Mouse (Mus musculus) effector memory CD4-positive, alpha-beta T cell, adult 7 months (primary cell): ENCODE results near the gene H2-M10.5. TPM values are rescaled to one million over a fixed set of nuclear protein-coding genes. Genes with fewer than 3 reads are reported as not detected.

ENCODE experiments used
- polyA plus RNA-seq: library from polyadenylated mRNA; unstranded; fragments of 100-300 nt; shearing (Covaris generic); gene quantifications from one replicate; pipeline ENCODE4 v1.2.1, GENCODE M21; 2017

Gene H2-M10.5
- polyA plus RNA-seq, result not detected

GRCm38 (mm10) chr17:36772610-36773009 is at the start of gene H2-M10.5:
Gene H2-M10.5 (plus strand): TSS chr17:36772910.

GRCm38 (mm10) chr17:36811871-36812270 is 39.2 kb downstream of the H2-M10.5 start, which contains the start of gene H2-M10.6:
Gene H2-M10.6 (plus strand): TSS chr17:36812171.

Other genes starting within 250 kb of the H2-M10.5 start
- not detected for gene H2-M11, start 225.8 kb upstream of the H2-M10.5 start, polyA plus RNA-seq
- not detected for gene H2-M9, start 130.2 kb upstream of the H2-M10.5 start, polyA plus RNA-seq
- gene H2-M1, start 100.7 kb upstream of the H2-M10.5 start, polyA plus RNA-seq, result not detected
- gene H2-M10.6, start 39.3 kb downstream of the H2-M10.5 start, polyA plus RNA-seq, result not detected
- gene Trim26, start 64.2 kb downstream of the H2-M10.5 start, polyA plus RNA-seq, result 139 TPM
- not detected for gene Trim15, start 94.3 kb downstream of the H2-M10.5 start, polyA plus RNA-seq
- gene Trim10, start 96.7 kb downstream of the H2-M10.5 start, polyA plus RNA-seq, result not detected
- not detected for gene Trim40, start 117.2 kb downstream of the H2-M10.5 start, polyA plus RNA-seq
- gene Trim31, start 125.2 kb downstream of the H2-M10.5 start, polyA plus RNA-seq, result not detected
- gene Rnf39, start 170.0 kb downstream of the H2-M10.5 start, polyA plus RNA-seq, result 2.3 TPM
- 312 TPM for gene Ppp1r11, start 178.8 kb downstream of the H2-M10.5 start, polyA plus RNA-seq
- 146 TPM for gene Znrd1, start 185.6 kb downstream of the H2-M10.5 start, polyA plus RNA-seq
- 2.4 TPM for gene Znrd1as, start 185.7 kb downstream of the H2-M10.5 start, polyA plus RNA-seq
- gene 2410137M14Rik, start 208.3 kb downstream of the H2-M10.5 start, polyA plus RNA-seq, result not detected
- gene H2-M5, start 216.6 kb downstream of the H2-M10.5 start, polyA plus RNA-seq, result 0.21 TPM
- gene Zfp57, start 228.3 kb downstream of the H2-M10.5 start, polyA plus RNA-seq, result not detected